Comparison of ENCODE assay signal across 7 mouse cellular contexts in the genomic region with DNA sequence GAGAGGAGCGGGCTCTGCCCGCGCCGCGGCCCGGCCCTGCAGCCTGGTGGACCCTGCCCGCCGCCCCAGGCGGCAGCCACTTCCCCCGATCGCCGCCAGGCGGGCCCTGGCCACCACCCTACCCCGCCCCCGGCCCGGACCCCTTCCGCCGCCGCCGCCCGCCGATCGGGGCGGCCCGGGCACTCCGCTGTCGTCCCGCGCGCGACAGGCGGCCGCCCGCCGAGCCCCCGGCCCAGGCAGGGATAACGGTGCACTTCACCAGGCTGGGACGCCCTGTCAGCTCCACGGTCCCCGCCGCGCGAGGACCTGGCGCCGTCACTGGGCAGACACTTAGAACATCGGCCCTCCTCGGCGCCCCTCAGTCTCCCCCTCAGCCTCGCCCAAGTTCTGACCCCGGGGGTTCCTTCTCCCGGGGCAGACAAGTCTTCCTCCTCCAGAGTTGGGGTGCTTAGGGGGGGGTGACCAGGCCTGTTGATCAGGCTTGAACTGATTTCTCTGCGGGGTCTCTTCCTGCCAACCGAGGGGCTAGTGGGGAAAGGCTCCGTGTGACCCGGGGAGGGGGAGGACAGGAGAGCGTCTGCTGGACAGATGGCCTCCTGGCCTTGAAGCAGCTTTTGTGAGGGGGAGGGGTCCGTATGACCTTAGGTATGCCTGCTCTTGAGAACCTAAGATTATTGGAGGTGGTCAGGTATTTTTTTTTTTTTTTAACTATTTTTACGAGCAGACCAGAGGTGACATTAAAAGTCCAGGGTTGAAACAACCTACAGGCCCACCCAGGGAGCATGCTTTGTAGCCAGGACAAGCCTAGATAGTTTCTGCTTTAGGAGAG. TPM values are rescaled to one million over a fixed set of nuclear protein-coding genes. Genes with fewer than 3 reads are reported as not detected.
DNase-seq lines count a peak whose midpoint lies in the region; ATAC-seq lines count a peak whose summit lies in the region.

No protein-coding gene starts in this region.

- H3K27ac ChIP-seq in forebrain, embryonic 14.5 days (ENCODE audit: low read depth, low read length) = peak overlapping the region; percentile 92
- H3K27ac ChIP-seq in intestine, embryonic 14.5 days (ENCODE audit: low read depth) = peak overlapping the region; percentile 95
- peak overlapping the region; percentile 67 for H3K27ac ChIP-seq in macrophage
- peak overlapping the region; percentile 92 for H3K27ac ChIP-seq in stomach, embryonic 14.5 days (ENCODE audit: low read length)

- H3K4me1 ChIP-seq in forebrain, embryonic 14.5 days (ENCODE audit: control insufficient read depth, insufficient read depth, low read length) = peaks cover 11% of the 10 kb centered on the region
- H3K4me1 ChIP-seq in intestine, embryonic 14.5 days (replicated peaks; ENCODE audit: control insufficient read depth, insufficient read depth, low read length) = peaks cover 21% of the 10 kb centered on the region
- peaks cover 27% of the 10 kb centered on the region for H3K4me1 ChIP-seq in stomach, embryonic 14.5 days (ENCODE audit: control insufficient read depth, insufficient read depth, low read length)

- H3K9ac ChIP-seq in forebrain, embryonic 14.5 days (ENCODE audit: low read length) = peak overlapping the region; percentile 94
- peak overlapping the region; percentile 95 for H3K9ac ChIP-seq in intestine, embryonic 14.5 days (ENCODE audit: low read length)
- peak overlapping the region; percentile 95 for H3K9ac ChIP-seq in stomach, embryonic 14.5 days (replicated peaks; ENCODE audit: low read depth, low read length)

- peak overlapping the region; percentile 68 for H3K4me2 ChIP-seq in forebrain, embryonic 14.5 days (ENCODE audit: low read length)
- peak overlapping the region; percentile 63 for H3K4me2 ChIP-seq in intestine, embryonic 14.5 days (ENCODE audit: low read length)
- peak overlapping the region; percentile 94 for H3K4me2 ChIP-seq in stomach, embryonic 14.5 days (replicated peaks; ENCODE audit: low read depth, low read length)

- peaks cover 59% of the 10 kb centered on the region for H3K79me2 ChIP-seq in macrophage (ENCODE audit: inconsistent target)

- peak overlapping the region; percentile 95 for H3K4me3 ChIP-seq in forebrain, embryonic 14.5 days (ENCODE audit: low read depth, low read length)
- H3K4me3 ChIP-seq in intestine, embryonic 14.5 days (ENCODE audit: low read depth, low read length) = peak overlapping the region; percentile 88
- H3K4me3 ChIP-seq in macrophage (ENCODE audit: inconsistent target) = peak overlapping the region; percentile 87
- peak overlapping the region; percentile 91 for H3K4me3 ChIP-seq in stomach, embryonic 14.5 days (ENCODE audit: low read depth, low read length)

- WGBS in forebrain, embryonic 14.5 days = under 1% methylated on average over 37 of the region's 58 CpGs
- under 1% methylated on average over 58 of the region's 58 CpGs for WGBS in intestine, embryonic 14.5 days
- 0% methylated on average over 38 of the region's 58 CpGs for WGBS in macrophage (ENCODE audit: missing documents)
- WGBS in stomach, embryonic 14.5 days = 1% methylated on average over 43 of the region's 58 CpGs

- ATAC-seq in cerebellum, adult (ENCODE audit: insufficient number of reproducible peaks, low FRiP score, low TSS enrichment) = peak; percentile 36; the same call in 1 of the 2 replicates
- peak; percentile 87 for ATAC-seq in forebrain, embryonic 14.5 days
- peak; percentile 88 for ATAC-seq in intestine, embryonic 14.5 days (replicated peaks; ENCODE audit: low FRiP score, low TSS enrichment, low read depth)
- peak; percentile 79 for ATAC-seq in stomach, embryonic 14.5 days (ENCODE audit: insufficient number of reproducible peaks, insufficient read depth, low FRiP score, low read depth)

- DNase-seq in thymus, adult 18-20 months = peak; percentile 52 to 55
- no peak for DNase-seq in thymus, postnatal 4 days
- DNase-seq in forebrain, embryonic 14.5 days (ENCODE audit: low spot score) = peak; percentile 65
- DNase-seq in intestine, embryonic 14.5 days (ENCODE audit: low spot score) = no peak

- H3K9me3 ChIP-seq in forebrain, embryonic 14.5 days (replicated peaks; ENCODE audit: control insufficient read depth, low read length) = no peaks in the 10 kb centered on the region
- H3K9me3 ChIP-seq in intestine, embryonic 14.5 days (ENCODE audit: control insufficient read depth, low read length) = no peaks in the 10 kb centered on the region
- no peaks in the 10 kb centered on the region for H3K9me3 ChIP-seq in stomach, embryonic 14.5 days (ENCODE audit: control insufficient read depth, low read depth, low read length)

- H3K36me3 ChIP-seq in forebrain, embryonic 14.5 days (ENCODE audit: control insufficient read depth, insufficient read depth, low read length) = no peaks in the 10 kb centered on the region
- H3K36me3 ChIP-seq in intestine, embryonic 14.5 days (ENCODE audit: control insufficient read depth, insufficient read depth, low read length) = no peaks in the 10 kb centered on the region
- no peaks in the 10 kb centered on the region for H3K36me3 ChIP-seq in macrophage (ENCODE audit: inconsistent target)
- no peaks in the 10 kb centered on the region; the same call in 1 of the 2 replicates for H3K36me3 ChIP-seq in stomach, embryonic 14.5 days (ENCODE audit: control insufficient read depth, insufficient read depth, low read length)

- H3K27me3 ChIP-seq in forebrain, embryonic 14.5 days (replicated peaks; ENCODE audit: control insufficient read depth, insufficient read depth, low read length) = no peaks in the 10 kb centered on the region
- H3K27me3 ChIP-seq in intestine, embryonic 14.5 days (replicated peaks; ENCODE audit: control insufficient read depth, insufficient read depth, low read length) = no peaks in the 10 kb centered on the region
- H3K27me3 ChIP-seq in stomach, embryonic 14.5 days (ENCODE audit: control insufficient read depth, insufficient read depth, low read length) = no peaks in the 10 kb centered on the region

RNA-seq across cellular contexts. Expression of gene Zfp592, which starts 0.6 kb away (rescaled TPM):
- 5.8 and 9.3 TPM in 2 replicates for polyA plus RNA-seq in forebrain, embryonic 14.5 days (2014; fragmentation: Nextera tagmentation; extraction: Ambion mirVana)
- polyA plus RNA-seq in intestine, embryonic 14.5 days (2014; fragmentation: Nextera tagmentation; extraction: Ambion mirVana) = 14.7 and 16.3 TPM in 2 replicates
- total RNA-seq in macrophage (2018; cell fraction: chromatin; rRNA removed) = 10 to 100 TPM; 13.9 to 55.6 (median 35.3) TPM
- total RNA-seq in macrophage (2018; cell fraction: cytosol; rRNA removed) = 10 to 100 TPM in 23 of 26 experiments, 1 to 10 TPM in 3; 8.3 to 20.6 (median 15.7) TPM
- total RNA-seq in macrophage (2018; cell fraction: nucleus; rRNA removed) = 10 to 100 TPM; 15.1 to 50.4 (median 30.7) TPM
- polyA plus RNA-seq in macrophage (2018) = 14.6 to 15.0 TPM (median 15.0 TPM) in 3 replicates
- polyA plus RNA-seq in stomach, embryonic 14.5 days (2014; fragmentation: Nextera tagmentation; extraction: Ambion mirVana) = 15.2 and 15.4 TPM in 2 replicates

RNA-seq across cellular contexts. Expression of gene Sec11a, which starts 46.5 kb away (rescaled TPM):
- polyA plus RNA-seq in forebrain, embryonic 14.5 days (2014; fragmentation: Nextera tagmentation; extraction: Ambion mirVana) = 149 and 164 TPM in 2 replicates
- polyA plus RNA-seq in intestine, embryonic 14.5 days (2014; fragmentation: Nextera tagmentation; extraction: Ambion mirVana) = 218 and 221 TPM in 2 replicates
- total RNA-seq in macrophage (2018; cell fraction: chromatin; rRNA removed) = 10 to 100 TPM; 13.3 to 78.5 (median 50.6) TPM
- 10 to 100 TPM; 66.5 to 100.0 (median 81.5) TPM for total RNA-seq in macrophage (2018; cell fraction: cytosol; rRNA removed)
- 100 to 1,000 TPM in 12 of 26 experiments, 10 to 100 TPM in 14; 51.2 to 154 (median 97.0) TPM for total RNA-seq in macrophage (2018; cell fraction: nucleus; rRNA removed)
- 67.1 to 82.0 TPM (median 75.1 TPM) in 3 replicates for polyA plus RNA-seq in macrophage (2018)
- 209 and 219 TPM in 2 replicates for polyA plus RNA-seq in stomach, embryonic 14.5 days (2014; fragmentation: Nextera tagmentation; extraction: Ambion mirVana)

Comparison
In these comparisons a context has a peak if more than half of its experiments do, and no peak if none do; other contexts are left out.
1. DNase-seq: peak in thymus, adult 18-20 months (2 of 2) and forebrain, embryonic 14.5 days (single experiment); none in thymus, postnatal 4 days (single experiment) and intestine, embryonic 14.5 days (single experiment).
2. ATAC-seq: peak in every context shown above with its lines; median percentile 88 in intestine, embryonic 14.5 days; 87 in forebrain, embryonic 14.5 days; 79 in stomach, embryonic 14.5 days; 36 in cerebellum, adult.
3. Peak in every context shown above with its lines, with median percentiles within 50 percentile points of each other: H3K27ac ChIP-seq, H3K4me2 ChIP-seq, H3K4me3 ChIP-seq and H3K9ac ChIP-seq.